Mouse (Mus musculus) urinary bladder, postnatal 36 days (tissue): ENCODE data around the gene Cnnm4.

ENCODE experiments used
- DNase-seq, 2 experiments: peaks; one replicate each; pipeline ENCODE4 v3.0.0; 2022; ENCODE audit warnings: low spot score in 2 of 2, mixed read lengths in 1 of 2

Cnnm4 gene

GRCm38 (mm10) chr1:36473211-36473780 is 1.9 kb downstream of the Cnnm4 start:
- DNase-seq: no peak

GRCm38 (mm10) chr1:36474646-36475045 is 3.2 kb downstream of the Cnnm4 start:
- no peak for DNase-seq

- DNase-seq: no peak
Observed at GRCm38 (mm10) chr1:36475480-36476110, 4.2 kb downstream of the Cnnm4 start.

- no peak for DNase-seq
Observed at GRCm38 (mm10) chr1:36476426-36476825, 5.0 kb downstream of the Cnnm4 start.

GRCm38 (mm10) chr1:36478343-36478795 is 6.9 kb downstream of the Cnnm4 start:
- no peak for DNase-seq

- no peak for DNase-seq
Observed at GRCm38 (mm10) chr1:36479903-36480899, 8.8 kb downstream of the Cnnm4 start.

- no peak for DNase-seq
Observed at GRCm38 (mm10) chr1:36483825-36484224, 12.4 kb downstream of the Cnnm4 start.

- DNase-seq: peak in 1 of 2 experiments; percentile 47
Observed at GRCm38 (mm10) chr1:36485080-36485479, 13.7 kb downstream of the Cnnm4 start.

- no peak for DNase-seq
Observed at GRCm38 (mm10) chr1:36487111-36487510, 15.7 kb downstream of the Cnnm4 start.

- no peak for DNase-seq
Observed at GRCm38 (mm10) chr1:36489661-36490060, 18.2 kb downstream of the Cnnm4 start.

GRCm38 (mm10) chr1:36492416-36493139 is 21.2 kb downstream of the Cnnm4 start:
- DNase-seq: peak; percentile 53 to 59

- DNase-seq: no peak
Observed at GRCm38 (mm10) chr1:36493299-36493698, 21.9 kb downstream of the Cnnm4 start.

- DNase-seq: no peak
Observed at GRCm38 (mm10) chr1:36496719-36497118, 25.3 kb downstream of the Cnnm4 start.

- DNase-seq: no peak
Observed at GRCm38 (mm10) chr1:36497312-36497711, 25.9 kb downstream of the Cnnm4 start.

GRCm38 (mm10) chr1:36501261-36501660 is 29.8 kb downstream of the Cnnm4 start:
- DNase-seq: peak; percentile 74

GRCm38 (mm10) chr1:36508238-36508637 is 36.8 kb downstream of the Cnnm4 start:
- no peak for DNase-seq

GRCm38 (mm10) chr1:36511289-36512021 is 40.0 kb downstream of the Cnnm4 start, which contains the start of gene Cnnm3:
Gene Cnnm3, plus strand, starts transcription at chr1:36511867.
- peak; percentile 100 for DNase-seq

- peak; percentile 26 to 44 for DNase-seq
Observed at GRCm38 (mm10) chr1:36512089-36512965, 40.9 kb downstream of the Cnnm4 start.

- DNase-seq: no peak
Observed at GRCm38 (mm10) chr1:36512966-36513280, 41.5 kb downstream of the Cnnm4 start.

GRCm38 (mm10) chr1:36513310-36513709 is 41.9 kb downstream of the Cnnm4 start:
- no peak for DNase-seq
